Mouse (Mus musculus) frontal cortex, postnatal 10 days (tissue): ENCODE data around the gene Sec14l1.

Experiments used
- DNase-seq, 2 experiments: peaks; one replicate each; pipeline ENCODE4 v3.0.0; 2022; ENCODE audit warnings: low spot score in 2 of 2, mixed read lengths in 1 of 2

The Sec14l1 gene

DNA sequence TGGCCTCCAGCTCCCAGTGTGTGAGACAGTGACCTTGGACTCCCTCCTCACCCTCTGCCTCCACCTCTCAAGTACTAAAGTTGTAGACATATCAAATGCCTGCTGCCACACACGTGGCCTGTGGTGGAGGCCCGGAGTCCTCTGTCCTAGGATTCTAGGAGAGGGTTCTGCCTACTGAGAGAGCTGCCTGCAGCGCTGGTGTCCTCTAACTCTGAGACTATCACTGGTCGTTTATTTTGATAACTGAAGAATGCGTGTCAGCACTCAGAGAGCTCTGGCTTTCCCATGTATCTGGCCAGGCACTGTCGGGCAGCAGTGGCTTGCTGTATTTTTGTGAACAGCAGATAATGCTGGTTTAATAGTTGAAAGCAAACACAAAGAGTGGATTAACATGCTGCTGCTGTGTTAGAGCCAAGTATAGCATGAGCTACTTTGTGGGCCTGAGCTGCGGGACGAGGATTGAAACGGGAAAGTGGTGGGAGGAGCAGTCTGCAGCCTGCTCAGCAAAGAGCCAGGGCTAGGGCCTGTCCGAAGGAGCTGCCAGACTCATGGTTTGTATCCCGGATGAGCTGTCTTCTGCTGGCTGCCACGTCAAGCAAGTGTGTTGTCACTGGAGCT lies 13.1 kb downstream of the Sec14l1 start:
- DNase-seq, result no peak

DNA sequence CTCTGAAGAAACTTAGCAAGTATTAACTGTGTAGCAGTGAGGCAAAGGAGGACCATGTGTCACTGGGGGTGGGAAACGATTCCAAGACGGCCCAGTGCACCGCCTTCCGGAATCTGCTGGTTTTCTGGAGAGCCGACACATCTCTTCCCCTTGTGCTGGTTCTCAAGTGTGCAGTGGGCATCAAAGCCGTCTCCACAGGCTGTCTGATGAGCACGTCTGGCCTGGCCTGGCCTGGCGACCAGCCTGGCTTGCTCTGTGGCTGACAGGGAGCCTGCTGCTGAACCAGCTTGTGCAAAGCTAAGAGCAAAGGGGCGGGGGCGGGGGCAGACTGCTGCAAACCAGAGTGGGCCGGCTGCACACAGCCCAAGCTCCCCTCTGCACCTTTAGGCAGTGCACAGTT lies 14.5 kb downstream of the Sec14l1 start:
- DNase-seq, result no peak

DNA sequence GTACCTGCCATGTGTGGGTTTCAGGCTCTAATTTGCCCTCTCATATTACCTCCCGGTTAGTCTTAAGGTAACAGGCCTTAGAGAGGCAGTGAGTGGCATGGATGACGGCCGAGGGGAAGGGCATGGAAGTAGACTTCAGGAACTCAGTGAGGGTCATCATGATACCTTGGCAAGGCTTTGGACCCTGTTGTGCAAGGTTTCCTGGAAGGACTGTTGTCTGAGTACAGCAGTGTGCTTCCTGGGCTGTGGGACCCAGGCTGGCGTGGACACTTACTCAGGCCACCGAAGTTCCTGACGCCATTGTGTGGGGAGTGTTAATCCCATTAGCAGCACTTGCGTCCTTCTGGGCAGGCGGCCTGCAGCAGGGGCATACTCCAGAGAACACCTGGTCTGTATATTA lies 15.1 kb downstream of the Sec14l1 start:
- no peak for DNase-seq

DNA sequence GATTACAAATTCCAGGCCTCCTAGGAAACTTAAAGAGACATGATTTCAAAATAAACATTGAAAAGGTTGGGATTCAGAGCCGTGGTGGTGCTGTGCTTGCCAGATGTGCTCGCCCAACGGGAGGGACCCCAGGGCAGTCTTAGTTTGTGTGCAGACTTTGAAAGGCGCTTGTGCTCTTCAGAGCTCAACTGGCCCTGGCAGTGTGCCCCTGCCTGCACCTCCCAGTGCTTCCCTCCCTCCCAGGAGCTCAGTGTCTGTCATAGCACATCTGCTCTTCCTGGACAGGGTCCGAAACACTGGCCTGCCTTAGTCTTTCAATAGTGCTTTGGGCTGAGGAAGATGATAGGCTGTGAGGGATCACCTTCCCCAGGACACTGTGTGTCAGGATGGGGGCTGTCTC lies 15.9 kb downstream of the Sec14l1 start:
- DNase-seq, result no peak

DNA sequence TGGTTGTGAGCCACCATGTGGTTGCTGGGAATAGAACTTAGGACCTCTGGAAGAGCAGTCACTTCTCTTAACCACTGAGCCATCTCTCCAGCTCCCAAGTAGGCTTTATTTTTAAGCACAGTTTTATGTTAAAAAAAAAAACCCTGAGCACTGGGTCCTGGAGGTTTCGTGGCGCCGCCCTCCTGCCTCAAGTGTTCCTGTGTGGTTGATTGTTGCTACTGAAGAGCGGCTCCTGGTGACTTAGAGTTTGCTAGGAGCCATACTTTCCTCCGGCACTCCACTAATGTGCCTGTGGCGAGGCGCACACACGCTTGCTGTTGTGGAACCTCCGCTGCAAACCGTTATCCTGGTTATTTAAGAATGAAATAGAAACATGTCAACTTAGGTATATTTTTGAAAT lies 16.5 kb downstream of the Sec14l1 start:
- DNase-seq, result no peak

DNA sequence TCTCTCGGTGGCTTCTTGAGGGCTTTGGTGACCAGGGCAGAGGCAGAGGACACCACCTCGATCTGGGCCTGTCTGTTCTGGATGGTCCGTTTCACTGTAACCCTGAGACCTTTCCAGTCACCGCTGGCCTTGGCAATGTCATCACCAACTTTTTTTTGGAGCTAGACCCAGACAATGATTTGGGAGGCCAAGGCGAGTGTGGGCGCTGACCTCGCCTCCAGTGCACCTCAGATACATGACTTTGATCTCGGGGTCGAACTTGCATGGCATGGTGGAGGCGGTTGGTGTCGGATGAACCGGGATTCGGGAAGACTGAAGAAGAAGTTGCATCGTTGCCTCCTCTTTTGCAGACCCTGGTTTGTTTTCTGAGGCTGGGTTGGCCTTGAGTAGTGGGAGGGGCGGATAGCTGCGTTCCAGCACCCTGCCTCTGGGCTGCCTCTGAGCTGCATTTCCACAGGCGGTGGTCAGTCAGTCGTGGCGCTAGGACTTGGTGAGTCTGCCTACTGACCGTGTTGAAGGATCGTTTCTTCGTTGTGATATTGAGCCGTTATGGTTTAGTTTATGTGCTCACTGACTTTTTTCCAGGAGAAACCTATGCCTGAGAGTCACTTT lies 19.9 kb downstream of the Sec14l1 start:
- no peak for DNase-seq

DNA sequence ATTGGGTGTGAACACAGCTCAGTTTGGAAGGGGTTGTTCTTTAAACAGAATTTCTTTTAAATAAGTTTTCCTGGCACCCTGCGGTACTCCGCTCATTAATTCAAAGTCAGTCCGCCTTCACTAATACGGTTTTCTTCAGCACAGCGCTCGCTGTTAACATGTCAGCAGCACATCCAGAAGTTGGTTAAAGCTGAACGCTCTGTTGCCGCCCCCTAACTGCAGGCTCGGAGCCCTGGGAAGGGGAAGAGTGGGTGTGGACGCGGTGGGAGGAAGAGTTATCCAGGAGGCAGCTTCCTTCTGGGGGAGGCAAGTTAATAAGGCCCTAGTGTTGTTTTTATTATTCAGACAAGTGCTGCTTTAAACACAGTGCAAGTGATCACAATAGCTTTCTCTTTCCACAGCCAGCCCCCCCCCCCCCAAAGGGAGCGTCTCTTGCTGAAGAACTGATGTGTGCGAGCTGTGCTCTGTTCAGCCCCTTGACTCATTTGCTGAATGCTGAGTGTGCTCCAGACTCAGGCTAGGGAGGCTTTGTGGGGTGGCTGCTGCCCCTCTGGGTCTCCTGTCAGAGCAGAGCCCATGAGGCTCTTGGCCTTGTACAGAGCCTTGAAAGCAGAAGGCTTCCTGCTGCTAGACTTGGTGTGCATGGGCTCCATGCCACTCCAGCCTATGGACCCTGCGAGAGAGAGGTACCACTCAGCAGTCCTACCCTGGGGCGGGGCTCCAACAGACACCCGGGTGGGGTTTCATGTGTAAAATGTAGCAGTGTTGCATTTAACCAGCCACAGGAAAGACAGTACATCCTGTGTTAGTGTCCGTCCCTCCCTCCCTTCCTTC lies 20.7 kb downstream of the Sec14l1 start:
- no peak for DNase-seq

DNA sequence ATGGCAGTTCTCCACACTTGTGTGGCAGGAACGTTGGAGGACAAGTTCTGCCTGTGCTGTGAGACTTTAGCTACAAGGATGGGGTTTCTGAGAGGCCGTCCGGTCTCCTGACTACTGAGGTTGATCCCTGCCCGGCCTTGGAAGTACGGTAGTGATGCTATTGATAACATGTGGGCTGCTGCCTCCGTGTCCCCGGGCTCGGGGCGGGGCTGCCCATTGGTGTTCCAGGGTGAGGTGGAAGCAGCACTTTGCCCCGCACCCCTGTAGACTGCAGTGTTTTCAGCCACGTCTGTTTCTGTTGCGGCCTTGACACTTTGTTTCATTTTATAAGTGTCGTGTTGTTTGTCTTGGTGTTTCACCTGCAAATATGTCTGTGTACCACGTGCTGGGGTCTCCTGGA lies 21.9 kb downstream of the Sec14l1 start:
- DNase-seq, result no peak

DNA sequence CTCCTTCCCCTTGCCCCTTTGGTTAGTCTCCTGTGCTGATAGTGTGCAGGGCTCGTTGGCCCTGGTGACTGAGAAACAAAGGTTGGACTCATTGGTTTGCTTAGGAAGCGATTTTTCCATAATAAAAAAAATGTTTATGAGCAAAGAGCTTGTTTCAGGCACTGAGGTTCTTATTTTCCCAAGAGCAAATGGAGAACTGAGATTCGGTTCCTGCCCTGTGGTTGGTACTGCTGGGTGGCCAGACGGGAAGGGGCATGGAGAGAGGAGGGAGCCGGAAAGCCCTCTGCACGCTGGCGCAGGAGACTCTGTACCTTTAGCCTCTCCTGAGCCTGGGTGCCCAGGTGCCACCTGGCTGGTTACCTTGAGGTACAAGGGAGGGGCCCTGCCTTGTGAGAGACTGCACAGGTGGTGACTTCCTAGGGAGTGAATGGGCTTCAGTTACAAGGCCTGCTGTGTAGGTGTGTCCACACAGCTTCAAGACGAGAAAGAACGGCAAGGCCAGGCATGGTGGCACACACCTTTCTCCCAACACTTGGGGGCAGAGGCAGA lies 23.3 kb downstream of the Sec14l1 start:
- no peak for DNase-seq

DNA sequence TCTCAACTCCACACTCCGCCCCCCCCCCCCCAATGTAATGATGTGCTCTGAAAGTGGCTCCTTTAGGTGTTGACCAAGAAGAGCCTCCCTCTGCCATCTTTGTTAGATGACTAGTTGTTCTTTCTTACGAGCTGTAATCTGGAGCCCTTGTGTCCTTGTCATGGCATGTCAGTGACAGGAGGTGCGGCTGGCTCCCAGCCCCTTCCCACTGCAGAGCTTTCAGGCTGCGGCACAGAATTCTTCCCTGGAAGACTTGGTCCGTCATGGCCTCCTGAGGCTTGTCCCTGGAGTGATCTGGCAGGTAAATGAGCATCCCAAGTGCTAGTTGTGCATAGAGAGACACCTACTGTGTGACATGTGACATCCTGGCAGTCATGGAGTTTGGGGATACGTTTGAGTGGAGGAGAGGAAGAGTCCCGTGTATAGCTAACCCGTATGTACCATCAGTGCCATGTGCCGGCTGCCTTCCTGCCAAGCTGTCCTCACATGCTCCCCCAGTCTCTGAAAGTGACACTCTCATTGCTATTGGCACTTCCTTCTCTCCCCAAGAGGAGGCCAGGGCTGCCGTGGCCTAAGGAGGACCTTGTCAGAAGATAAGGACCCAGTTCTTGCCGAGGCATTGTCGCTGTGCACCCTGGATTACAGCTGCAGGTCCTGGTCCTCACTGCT lies 24.0 kb downstream of the Sec14l1 start:
- no peak for DNase-seq

DNA sequence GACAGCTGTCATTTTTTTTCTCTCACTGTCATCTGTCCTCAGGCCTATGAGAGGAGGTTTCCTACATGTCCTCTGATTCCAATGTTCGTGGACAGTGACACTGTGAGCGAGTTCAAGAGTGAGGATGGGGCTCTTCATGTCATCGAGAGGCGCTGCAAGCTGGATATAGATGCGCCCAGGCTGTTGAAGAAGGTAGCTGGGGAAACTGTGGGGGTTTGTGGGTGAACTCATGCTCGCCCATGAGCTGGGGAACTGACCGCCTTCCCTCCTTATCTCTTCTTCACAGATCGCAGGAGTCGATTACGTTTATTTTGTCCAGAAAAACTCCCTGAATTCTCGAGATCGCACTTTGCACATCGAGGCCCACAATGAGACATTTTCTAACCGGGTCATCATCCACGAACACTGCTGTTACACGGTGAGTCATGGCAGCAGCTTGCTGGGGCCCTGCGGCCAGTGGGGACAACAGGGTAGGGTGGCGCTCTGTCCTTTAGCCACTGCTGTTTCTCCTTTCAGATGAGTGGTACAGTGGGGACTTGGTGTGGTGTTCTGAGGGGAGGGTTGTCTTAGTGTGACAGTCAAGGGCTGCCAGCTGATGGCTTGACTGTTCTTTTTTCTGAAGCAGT lies 26.5 kb downstream of the Sec14l1 start:
- no peak for DNase-seq

DNA sequence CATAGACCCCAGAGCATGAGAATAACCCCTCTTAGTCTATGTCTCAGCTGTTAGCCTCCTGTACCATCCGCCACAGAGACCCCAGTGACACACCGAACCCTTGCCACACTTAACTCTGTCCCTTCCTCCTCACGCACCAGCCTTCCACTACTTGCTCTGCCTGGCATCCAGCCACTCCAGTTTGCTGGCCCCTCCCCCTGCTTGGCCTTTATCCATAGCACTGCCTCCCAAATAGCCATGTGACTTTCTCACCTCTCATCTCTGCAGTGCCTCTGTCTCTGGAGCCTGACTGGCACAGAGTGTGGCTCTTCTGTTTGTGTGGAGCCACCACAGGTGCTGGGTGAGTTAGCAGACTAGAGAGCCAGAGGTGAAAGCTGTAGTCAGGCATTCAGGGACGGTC lies 27.5 kb downstream of the Sec14l1 start:
- no peak for DNase-seq

DNA sequence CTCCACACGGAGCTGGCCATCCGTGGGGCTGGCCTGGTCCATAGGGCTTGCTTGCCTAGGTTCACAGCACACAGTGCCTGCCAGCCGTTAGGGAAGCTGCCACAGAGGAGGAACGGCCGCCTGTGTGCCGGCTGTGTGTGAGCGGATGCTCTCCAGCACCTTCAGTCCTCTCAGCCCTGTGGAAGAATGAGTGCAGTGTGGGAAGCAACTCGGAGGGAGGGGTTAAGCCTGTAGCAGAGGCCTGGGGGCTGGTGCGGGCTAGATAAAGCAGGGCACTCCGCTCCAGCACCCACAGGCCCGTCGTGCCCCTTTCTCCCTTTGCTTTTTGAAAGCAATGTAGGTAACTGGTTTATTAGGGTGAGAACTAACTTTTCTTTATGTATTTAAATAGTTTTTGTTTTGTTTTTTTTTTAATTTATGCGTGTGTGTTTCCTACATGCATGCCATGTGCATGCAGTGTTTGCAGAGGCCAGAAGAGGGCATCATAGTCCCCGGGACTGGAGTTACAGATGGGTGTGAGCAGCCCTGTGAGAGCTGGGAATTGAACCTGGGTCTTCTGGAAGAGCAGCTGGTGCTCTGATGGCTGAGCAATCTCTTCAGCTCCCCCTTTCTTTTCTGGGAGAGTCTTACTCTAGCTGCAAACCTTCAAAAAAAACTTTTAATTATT lies 30.6 kb downstream of the Sec14l1 start:
- no peak for DNase-seq

DNA sequence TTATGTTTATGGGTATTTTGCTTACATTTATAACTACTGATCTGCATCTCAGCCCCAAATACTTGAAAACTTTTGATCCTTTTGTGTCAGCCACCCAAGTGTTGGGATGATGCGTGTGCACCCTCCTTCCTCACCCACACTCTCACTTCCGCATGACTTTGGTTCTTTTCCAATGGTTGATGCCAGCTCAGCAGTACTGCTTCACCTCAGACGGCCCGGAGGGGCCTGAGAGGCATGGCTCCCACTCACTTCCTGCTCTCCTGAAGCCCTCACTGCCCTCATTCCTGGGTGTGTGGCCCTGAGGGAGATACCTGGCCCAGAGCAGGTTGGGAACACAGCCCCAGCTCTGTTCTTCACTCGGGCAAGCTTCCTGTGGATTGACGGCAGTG lies 31.1 kb downstream of the Sec14l1 start:
- DNase-seq, result no peak

DNA sequence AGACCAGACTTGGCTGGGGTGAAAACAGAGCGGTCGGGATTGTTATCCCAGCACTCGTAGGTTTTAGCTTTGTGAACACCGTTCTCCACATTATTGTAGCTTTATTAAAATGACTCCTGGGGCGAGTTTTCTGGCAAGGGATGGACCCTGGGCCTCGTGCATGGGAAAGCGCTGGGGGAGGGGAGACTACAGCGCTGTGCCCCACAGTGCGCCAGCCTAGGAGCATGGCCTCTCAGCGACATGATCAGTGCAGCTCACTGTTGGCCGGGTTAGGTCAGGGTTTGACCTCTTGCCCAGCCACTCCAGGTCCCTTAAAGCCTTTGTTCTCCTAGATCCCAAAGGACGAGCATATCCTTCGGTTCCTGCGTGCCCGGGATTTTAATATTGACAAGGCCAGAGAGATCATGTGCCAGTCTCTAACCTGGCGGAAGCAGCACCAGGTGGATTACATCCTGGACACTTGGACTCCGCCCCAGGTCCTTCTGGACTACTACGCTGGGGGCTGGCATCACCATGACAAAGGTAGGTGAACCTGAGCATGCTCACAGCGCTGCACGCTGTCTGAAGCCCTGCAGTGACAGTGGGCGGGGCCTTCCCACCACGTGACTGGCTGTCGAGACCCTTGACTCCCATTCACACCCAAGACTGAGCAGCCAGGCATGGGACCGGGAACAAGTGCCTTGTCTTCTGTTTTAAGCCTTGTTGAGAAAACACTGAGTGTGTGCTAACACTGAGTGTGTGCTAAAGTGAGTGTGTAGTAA lies 32.0 kb downstream of the Sec14l1 start:
- DNase-seq, result no peak

DNA sequence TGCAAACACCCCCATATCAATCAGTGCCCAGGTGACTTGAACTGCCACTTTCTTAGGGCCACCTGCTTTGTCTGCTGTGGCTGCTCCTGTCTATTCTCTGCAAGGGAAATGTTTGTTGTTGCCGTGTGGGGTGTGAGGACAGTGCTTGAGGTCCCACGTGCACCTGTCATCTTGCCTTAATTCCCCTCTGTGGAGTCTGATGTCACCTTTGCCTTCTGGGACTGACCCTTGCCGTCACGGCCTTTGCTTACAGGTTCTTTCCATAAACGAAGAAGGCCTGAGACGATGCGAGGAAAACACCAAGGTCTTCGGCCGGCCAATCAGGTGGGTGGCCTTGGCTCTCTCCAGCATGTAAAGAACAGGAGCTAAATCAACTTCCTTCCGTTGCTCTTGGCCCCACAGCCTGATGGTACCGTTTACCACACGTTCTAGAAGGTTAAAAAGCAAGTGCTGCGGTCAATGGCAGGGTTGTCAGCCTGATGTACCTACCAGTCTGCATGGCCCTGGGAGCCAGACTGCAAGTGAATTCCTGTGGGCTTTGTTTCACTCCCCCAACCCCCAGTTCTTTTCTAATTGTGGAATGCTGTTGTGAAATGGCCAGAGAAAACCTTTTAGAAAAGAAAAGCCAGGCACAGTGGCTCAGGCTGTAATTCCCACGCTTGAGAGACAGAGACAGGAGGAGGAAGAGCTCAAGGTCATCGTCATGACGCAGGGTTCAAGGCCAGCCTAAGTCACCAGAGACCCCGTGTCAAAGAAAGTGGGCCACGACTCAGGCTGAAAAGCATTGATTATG lies 34.1 kb downstream of the Sec14l1 start:
- no peak for DNase-seq

DNA sequence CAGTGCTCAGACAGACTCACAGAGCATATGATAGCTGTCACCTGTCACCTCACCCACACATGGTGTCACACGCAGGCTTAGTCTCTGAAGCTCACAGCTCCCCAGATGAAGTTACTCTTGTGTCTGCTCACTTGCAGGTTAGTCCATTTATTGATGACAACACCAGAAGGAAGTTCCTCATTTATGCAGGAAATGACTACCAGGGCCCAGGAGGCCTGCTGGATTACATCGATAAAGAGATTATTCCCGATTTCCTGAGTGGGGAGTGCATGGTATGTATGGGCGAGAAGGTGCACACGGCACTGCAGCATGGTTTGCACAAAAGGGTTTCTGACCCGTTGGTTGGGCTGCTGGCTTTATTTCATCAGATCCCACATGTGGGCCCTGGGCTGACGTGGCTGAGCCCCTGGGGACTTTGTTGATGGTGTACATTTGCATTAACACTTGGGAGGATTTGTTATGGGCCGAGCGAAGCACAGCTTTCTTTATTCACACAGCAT lies 35.5 kb downstream of the Sec14l1 start:
- no peak for DNase-seq

DNA sequence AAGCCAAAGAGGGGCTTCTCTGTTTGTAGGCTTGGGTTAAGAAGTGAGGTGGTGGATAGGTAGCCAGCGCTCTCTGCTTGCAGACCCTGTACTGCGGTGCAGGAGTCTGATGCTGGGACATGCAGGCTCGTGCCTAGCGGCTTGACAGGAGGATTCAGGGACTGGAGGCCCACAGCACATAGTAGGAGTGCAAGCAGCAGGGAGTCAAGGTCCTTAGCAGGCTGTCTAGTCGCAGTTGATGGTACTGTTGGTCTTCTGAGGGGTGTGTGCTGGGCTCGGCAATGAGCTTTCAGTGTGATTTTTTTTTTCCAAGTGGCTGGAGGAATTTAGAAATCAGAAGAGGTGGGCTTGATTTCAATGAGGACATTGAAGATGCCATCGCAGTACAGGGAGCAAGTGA lies 36.5 kb downstream of the Sec14l1 start:
- no peak for DNase-seq

DNA sequence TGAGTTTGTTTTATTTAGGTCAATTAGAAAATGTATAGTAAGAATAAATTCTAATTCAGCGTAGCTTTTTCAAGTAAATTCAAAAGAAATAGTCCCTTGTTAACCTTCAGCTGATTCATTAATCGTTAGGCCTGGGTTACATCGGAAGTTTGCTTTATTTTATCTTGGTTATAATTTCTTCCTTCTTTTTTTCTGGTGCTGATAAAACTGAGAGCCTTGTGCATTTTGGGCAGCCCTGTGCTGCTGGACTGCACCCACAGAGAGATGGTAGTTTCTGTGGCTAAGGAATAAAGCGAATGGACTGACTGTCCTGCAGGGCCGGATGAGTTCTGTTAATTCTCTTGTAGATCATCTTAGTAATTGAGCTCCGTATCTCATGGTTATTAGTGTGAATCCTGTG lies 37.6 kb downstream of the Sec14l1 start:
- DNase-seq, result no peak

DNA sequence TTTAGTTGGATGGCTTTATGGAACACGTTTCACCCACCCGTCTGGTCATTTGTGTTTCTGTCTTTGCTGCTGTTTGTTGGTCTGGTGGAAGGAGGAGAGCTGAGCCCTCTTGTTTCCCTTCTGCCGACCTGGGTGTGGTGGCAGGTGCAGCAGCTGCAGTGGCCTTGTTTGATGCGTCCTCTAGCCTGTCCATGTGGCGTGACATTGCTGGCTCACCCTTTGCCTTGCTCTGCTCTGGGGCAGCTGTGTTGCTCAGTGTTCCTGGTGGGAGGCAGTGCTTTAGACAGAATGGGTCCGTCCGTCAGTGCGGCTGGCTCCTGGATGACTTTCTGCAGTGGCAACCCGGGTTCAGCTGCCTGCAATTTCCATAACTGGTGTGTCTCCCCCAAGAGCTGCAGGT lies 38.6 kb downstream of the Sec14l1 start:
- no peak for DNase-seq
